22 mouse cellular contexts compared by ENCODE assay signal in genomic region chr13:29806871-29807270, GRCm38 (mm10). TPM values are rescaled to one million over a fixed set of nuclear protein-coding genes. Genes with fewer than 3 reads are reported as not detected.
DNase-seq lines count a peak whose midpoint lies in the region; ATAC-seq and TF ChIP-seq lines count a peak whose summit lies in the region.
"Had no signal": no experiment of that assay in that cellular context is flagged by ENCODE, and none has a peak within 500 bp of the region (broad histone marks: within the 10 kb centered on the region; RNA-seq: fewer than 3 reads in every experiment).

No protein-coding gene starts in this region.

- H3K4me3 ChIP-seq in cerebellum, adult 2 months (replicated peaks; ENCODE audit: insufficient read depth, low read depth, low read length), result no peak overlapping the region
- H3K4me3 ChIP-seq: embryonic facial prominence, embryonic 15.5 days; heart, adult 2 months; heart, embryonic 15.5 days; hindbrain, embryonic 15.5 days; midbrain, embryonic 15.5 days; myocyte; neural tube, embryonic 13.5 days had no signal

- TF ChIP-seq POLR2A in cerebellum, adult 2 months (IDR thresholded peaks at IDR 0.05; ENCODE audit: borderline replicate concordance, insufficient read depth, low read length), result no peak

- no peaks in the 10 kb centered on the region for H3K27me3 ChIP-seq in cerebellum, adult 2 months (ENCODE audit: control insufficient read depth, insufficient read depth, low read length)
- H3K27me3 ChIP-seq: embryonic facial prominence, embryonic 15.5 days; heart, embryonic 15.5 days; hindbrain, embryonic 15.5 days; midbrain, embryonic 15.5 days; neural tube, embryonic 13.5 days had no signal

- ATAC-seq in erythroblast, adult 5-6 weeks (replicated peaks; ENCODE audit: low FRiP score, poor library complexity, severe bottlenecking), result no peak
- ATAC-seq: intestine, embryonic 16.5 days; midbrain, embryonic 15.5 days had no signal

- peaks cover 11% of the 10 kb centered on the region for H3K4me1 ChIP-seq in cerebellum, adult 2 months (ENCODE audit: control insufficient read depth, insufficient read depth, low read length)
- H3K4me1 ChIP-seq: embryonic facial prominence, embryonic 15.5 days; heart, embryonic 15.5 days; hindbrain, embryonic 15.5 days had no signal

- TF ChIP-seq CTCF in cerebellum, adult 2 months (IDR thresholded peaks at IDR 0.05; ENCODE audit: borderline replicate concordance, insufficient read depth, low read depth, low read length), result no peak

- H3K27ac ChIP-seq in cerebellum, adult 2 months (ENCODE audit: insufficient read depth, low read length), result no peak overlapping the region
- H3K27ac ChIP-seq: embryonic facial prominence, embryonic 15.5 days; heart, adult 2 months; heart, embryonic 15.5 days; hindbrain, embryonic 15.5 days; midbrain, embryonic 15.5 days; neural tube, embryonic 13.5 days; stomach, postnatal 0 days had no signal

- WGBS in cerebellum, adult 2 months, result 25% methylated on average over 4 of the region's 4 CpGs

- DNase-seq in 3T3-L1 (ENCODE audit: low read depth, low spot score) (peak; percentile 5), NIH3T3 (ENCODE audit: low read depth) (peak; percentile 16)
- peak; percentile 40 to 80 for DNase-seq in cerebellum, adult 2 months
- DNase-seq in cerebellum, postnatal 36 days, result peak; percentile 35 to 50
- DNase-seq in urinary bladder, postnatal 10 days (ENCODE audit: low spot score), result no peak
- DNase-seq in kidney, postnatal 36 days, result no peak
- DNase-seq: adrenal gland, postnatal 14 days; gastrocnemius, postnatal 36 days; heart, adult 2 months; kidney, adult 9 months; kidney, postnatal 25 days; layer of hippocampus, postnatal 36 days; lung, postnatal 4 days had no signal

RNA-seq across cellular contexts. Expression of gene Cdkal1, which starts 48.6 kb away (rescaled TPM):
- 10.3 and 11.1 TPM in 2 replicates for polyA plus RNA-seq in cerebellum, adult 2 months (2012; rRNA removed)
- total RNA-seq in erythroblast, adult 5-6 weeks (2015; ENCODE audit: low replicate concordance), result 6.9 and 7.5 TPM in 2 replicates
- total RNA-seq in erythroblast, adult 5-6 weeks (2017; ENCODE audit: low replicate concordance), result 5.4 and 10.6 TPM in 2 replicates

Comparison
In these comparisons a context has a peak if more than half of its experiments do, and no peak if none do; other contexts are left out.
1. DNase-seq: peak in 3T3-L1 (single experiment), NIH3T3 (single experiment), cerebellum, adult 2 months (2 of 2) and cerebellum, postnatal 36 days (2 of 2); none in urinary bladder, postnatal 10 days (single experiment) and kidney, postnatal 36 days (0 of 2).